Mouse (Mus musculus): ENCODE results near the gene Kif6. TPM values are rescaled to one million over a fixed set of nuclear protein-coding genes. Genes with fewer than 3 reads are reported as not detected.
A peak's percentile ranks its signal among the peaks of the same experiment; 100 is the strongest.

Kif6 gene
- polyA plus RNA-seq, 1 experiment from 2014 or later, result 3.5 TPM

DNA sequence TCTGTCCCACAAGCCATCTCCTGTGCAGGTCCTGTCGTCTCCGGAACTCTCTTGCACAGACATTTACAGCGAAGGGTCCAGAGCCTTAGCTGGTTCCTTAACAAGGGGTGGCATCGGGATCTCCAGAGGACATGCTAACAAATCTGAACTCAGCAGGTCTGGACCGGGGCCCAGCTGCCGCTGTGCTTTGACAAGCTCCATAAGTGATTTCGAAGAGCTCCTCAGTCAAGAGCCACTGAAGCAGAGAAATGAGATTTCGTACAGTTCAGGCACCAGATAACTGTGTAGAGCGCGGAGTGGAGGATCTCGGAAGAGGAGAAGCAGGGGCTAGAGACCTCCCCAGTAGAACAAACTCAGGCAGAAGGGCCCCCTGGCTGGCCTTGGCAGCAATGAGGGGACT lies 270.1 kb downstream of the Kif6 start:
- Histone ChIP-seq H3K27me3 (ENCODE audit: control insufficient read depth, insufficient read depth, low read length) (no peaks in the 10 kb centered on the region), H3K4me2 (ENCODE audit: low read depth) (no peak overlapping the region), H3K36me3 (ENCODE audit: control insufficient read depth, insufficient read depth, low read length) (no peaks in the 10 kb centered on the region), H3K4me3 (ENCODE audit: low read depth, low read length) (no peak overlapping the region), H3K27ac (ENCODE audit: low read depth, low read length) (no peak overlapping the region), H3K9ac (ENCODE audit: low read length) (0 out of 2 replicates have a peak overlapping the region, but pooled peaks have one; percentile 2), H3K9me3 (ENCODE audit: control insufficient read depth, low read length) (no peaks in the 10 kb centered on the region), H3K4me1 (ENCODE audit: control insufficient read depth, insufficient read depth, low read length) (peaks cover 4% of the 10 kb centered on the region; the same call in 1 of the 2 replicates)
- peak; percentile 21 for DNase-seq (ENCODE audit: low spot score)
- 77% methylated on average over 11 of the region's 11 CpGs for WGBS
- ATAC-seq (ENCODE audit: insufficient read depth, low FRiP score, low TSS enrichment), result no peak

DNA sequence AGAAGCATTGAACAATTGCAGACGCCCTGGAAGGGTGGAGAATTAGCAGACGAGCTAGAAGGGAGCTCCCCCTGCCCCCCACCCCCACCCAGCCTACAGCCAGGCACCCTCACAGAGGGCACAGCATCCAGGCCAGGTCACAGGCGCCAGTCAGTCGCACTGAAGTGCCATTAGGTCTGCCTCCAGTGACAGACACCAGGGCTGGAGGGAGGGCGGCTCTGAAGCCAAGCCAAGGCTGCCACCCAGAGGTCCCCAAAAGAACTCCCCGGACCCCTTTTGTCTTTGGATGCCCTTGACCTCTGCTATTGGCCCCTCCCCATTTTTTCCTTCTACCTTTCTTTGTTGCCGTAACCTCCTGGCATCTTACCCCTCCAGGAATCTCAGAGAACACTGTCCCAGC lies 274.7 kb downstream of the Kif6 start:
- H3K27ac ChIP-seq (ENCODE audit: low read depth, low read length), result no peak overlapping the region
- no peak overlapping the region for H3K4me3 ChIP-seq (ENCODE audit: low read depth, low read length)
- 28% methylated on average over 7 of the region's 7 CpGs for WGBS
- DNase-seq (ENCODE audit: low spot score) (peak; percentile 62), ATAC-seq (ENCODE audit: insufficient read depth, low FRiP score, low TSS enrichment) (peak; percentile 61)
- peaks cover 4% of the 10 kb centered on the region; the same call in 1 of the 2 replicates for H3K4me1 ChIP-seq (ENCODE audit: control insufficient read depth, insufficient read depth, low read length)
- H3K27me3 ChIP-seq (ENCODE audit: control insufficient read depth, insufficient read depth, low read length), result no peaks in the 10 kb centered on the region
- no peaks in the 10 kb centered on the region for H3K9me3 ChIP-seq (ENCODE audit: control insufficient read depth, low read length)
- no peak overlapping the region for H3K4me2 ChIP-seq (ENCODE audit: low read depth)
- H3K36me3 ChIP-seq (ENCODE audit: control insufficient read depth, insufficient read depth, low read length), result no peaks in the 10 kb centered on the region
- H3K9ac ChIP-seq (ENCODE audit: low read length), result no peak overlapping the region

DNA sequence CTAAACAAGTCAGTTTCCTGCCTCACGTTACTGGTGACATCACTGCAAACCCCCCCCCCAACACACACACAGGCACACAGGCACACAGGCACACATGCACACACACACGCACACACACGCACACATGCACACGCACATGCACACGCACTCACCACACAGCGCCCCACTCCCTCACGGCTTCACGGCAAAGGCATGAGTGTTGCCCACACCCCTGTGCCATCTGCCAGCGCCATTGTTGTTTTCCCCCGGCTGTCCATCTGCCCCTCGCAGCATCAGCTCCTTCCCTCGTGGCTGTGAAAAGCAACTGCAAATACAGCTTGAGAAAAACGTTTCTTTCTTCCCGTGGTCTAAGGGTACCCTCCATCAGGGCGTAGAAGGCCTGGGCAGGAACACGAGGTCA lies 275.9 kb downstream of the Kif6 start:
- ATAC-seq (ENCODE audit: insufficient read depth, low FRiP score, low TSS enrichment) (no peak), DNase-seq (ENCODE audit: low spot score) (no peak)
- Histone ChIP-seq H3K27me3 (ENCODE audit: control insufficient read depth, insufficient read depth, low read length) (no peaks in the 10 kb centered on the region), H3K9me3 (ENCODE audit: control insufficient read depth, low read length) (no peaks in the 10 kb centered on the region), H3K4me2 (ENCODE audit: low read depth) (no peak overlapping the region), H3K9ac (ENCODE audit: low read length) (no peak overlapping the region), H3K36me3 (ENCODE audit: control insufficient read depth, insufficient read depth, low read length) (no peaks in the 10 kb centered on the region), H3K4me1 (ENCODE audit: control insufficient read depth, insufficient read depth, low read length) (peaks cover 4% of the 10 kb centered on the region; the same call in 1 of the 2 replicates), H3K27ac (ENCODE audit: low read depth, low read length) (no peak overlapping the region), H3K4me3 (ENCODE audit: low read depth, low read length) (no peak overlapping the region)
- 87% methylated on average over 16 of the region's 16 CpGs for WGBS

DNA sequence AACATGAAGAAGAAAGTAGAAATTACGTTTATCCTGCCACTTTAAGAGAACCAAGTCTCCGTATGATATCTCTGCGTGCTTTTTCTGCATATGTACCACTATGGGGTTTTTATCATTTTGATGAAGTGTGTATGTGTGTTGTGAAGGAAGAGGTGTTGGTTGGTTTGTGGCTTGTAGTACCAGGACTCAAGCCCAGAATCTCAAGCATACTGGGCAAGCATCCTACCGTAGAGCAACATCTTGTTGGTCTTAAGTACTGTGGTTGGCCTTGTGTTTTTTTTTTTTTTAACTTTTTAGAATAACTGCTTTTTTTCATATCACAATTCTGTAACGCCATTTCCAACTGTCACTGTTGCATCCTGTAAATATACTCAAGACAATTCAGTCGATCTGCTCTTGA lies 277.5 kb downstream of the Kif6 start:
- Histone ChIP-seq H3K4me3 (ENCODE audit: low read depth, low read length) (no peak overlapping the region), H3K36me3 (ENCODE audit: control insufficient read depth, insufficient read depth, low read length) (no peaks in the 10 kb centered on the region), H3K9me3 (ENCODE audit: control insufficient read depth, low read length) (no peaks in the 10 kb centered on the region), H3K4me1 (ENCODE audit: control insufficient read depth, insufficient read depth, low read length) (peaks cover 2% of the 10 kb centered on the region; the same call in 1 of the 2 replicates), H3K4me2 (ENCODE audit: low read depth) (no peak overlapping the region), H3K9ac (ENCODE audit: low read length) (no peak overlapping the region), H3K27ac (ENCODE audit: low read depth, low read length) (no peak overlapping the region), H3K27me3 (ENCODE audit: control insufficient read depth, insufficient read depth, low read length) (no peaks in the 10 kb centered on the region)
- DNase-seq (ENCODE audit: low spot score) (no peak), ATAC-seq (ENCODE audit: insufficient read depth, low FRiP score, low TSS enrichment) (no peak)
- 93% methylated on average over 6 of the region's 6 CpGs for WGBS

DNA sequence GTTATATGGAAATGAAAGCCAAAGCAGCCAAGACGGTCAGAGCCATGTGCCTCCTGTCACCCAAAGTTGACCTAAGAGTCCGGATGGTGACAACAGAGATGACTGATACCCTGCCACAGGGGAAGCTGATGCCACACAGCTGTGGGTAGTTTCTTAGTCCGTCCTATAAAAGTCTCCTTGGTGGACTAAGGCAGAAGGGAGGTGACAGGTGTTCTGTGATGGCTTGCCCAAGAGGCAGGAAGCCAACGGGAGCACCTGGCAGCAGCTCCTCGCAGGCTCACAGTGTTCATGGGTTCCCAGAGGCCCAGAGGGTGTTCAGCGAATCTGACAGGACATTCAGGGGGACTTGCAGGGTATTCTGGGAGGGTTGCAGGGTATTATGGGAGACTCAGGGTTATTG lies 279.5 kb downstream of the Kif6 start:
- H3K36me3 ChIP-seq (ENCODE audit: control insufficient read depth, insufficient read depth, low read length), result no peaks in the 10 kb centered on the region
- H3K4me3 ChIP-seq (ENCODE audit: low read depth, low read length), result no peak overlapping the region
- H3K27me3 ChIP-seq (ENCODE audit: control insufficient read depth, insufficient read depth, low read length), result no peaks in the 10 kb centered on the region
- no peak overlapping the region for H3K27ac ChIP-seq (ENCODE audit: low read depth, low read length)
- no peak overlapping the region for H3K4me2 ChIP-seq (ENCODE audit: low read depth)
- no peaks in the 10 kb centered on the region for H3K9me3 ChIP-seq (ENCODE audit: control insufficient read depth, low read length)
- no peak overlapping the region for H3K9ac ChIP-seq (ENCODE audit: low read length)
- DNase-seq (ENCODE audit: low spot score), result no peak
- WGBS, result 86% methylated on average over 6 of the region's 6 CpGs
- H3K4me1 ChIP-seq (ENCODE audit: control insufficient read depth, insufficient read depth, low read length), result no peaks in the 10 kb centered on the region
- ATAC-seq (ENCODE audit: insufficient read depth, low FRiP score, low TSS enrichment), result no peak

DNA sequence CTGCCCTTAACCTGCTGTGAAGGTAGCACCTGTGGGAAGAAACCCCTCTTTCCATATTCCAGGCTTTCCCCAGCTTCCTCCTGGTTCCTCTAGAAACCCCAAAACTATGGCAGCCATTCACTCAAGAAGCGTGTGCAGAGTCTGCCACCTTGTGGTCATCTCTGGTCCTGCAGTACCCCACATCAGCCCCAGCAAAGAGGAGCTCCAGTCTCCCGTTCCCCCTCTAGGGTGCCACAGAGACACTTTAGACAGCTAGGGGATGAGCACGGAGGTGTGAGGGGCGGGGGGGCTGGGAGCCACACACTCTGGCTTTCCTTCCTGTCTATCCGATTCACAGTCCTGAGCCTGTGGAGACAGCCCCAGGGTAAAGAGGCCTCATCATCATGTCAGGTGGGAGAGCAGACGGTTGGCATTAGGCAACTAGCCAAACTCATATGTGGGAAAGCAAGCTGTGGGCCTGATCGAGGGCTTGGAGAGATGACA lies 284.0 kb downstream of the Kif6 start:
- Histone ChIP-seq H3K4me2 (ENCODE audit: low read depth) (no peak overlapping the region), H3K36me3 (ENCODE audit: control insufficient read depth, insufficient read depth, low read length) (no peaks in the 10 kb centered on the region), H3K4me3 (ENCODE audit: low read depth, low read length) (no peak overlapping the region), H3K9me3 (ENCODE audit: control insufficient read depth, low read length) (no peaks in the 10 kb centered on the region), H3K27me3 (ENCODE audit: control insufficient read depth, insufficient read depth, low read length) (0 out of 2 replicates have a peak, but pooled peaks cover 2% of the 10 kb centered on the region), H3K9ac (ENCODE audit: low read length) (no peak overlapping the region), H3K27ac (ENCODE audit: low read depth, low read length) (no peak overlapping the region), H3K4me1 (ENCODE audit: control insufficient read depth, insufficient read depth, low read length) (no peaks in the 10 kb centered on the region)
- DNase-seq (ENCODE audit: low spot score) (peak; percentile 84), ATAC-seq (ENCODE audit: insufficient read depth, low FRiP score, low TSS enrichment) (peak; percentile 45; the same call in 1 of the 2 replicates)
- 21% methylated on average over 7 of the region's 7 CpGs for WGBS

DNA sequence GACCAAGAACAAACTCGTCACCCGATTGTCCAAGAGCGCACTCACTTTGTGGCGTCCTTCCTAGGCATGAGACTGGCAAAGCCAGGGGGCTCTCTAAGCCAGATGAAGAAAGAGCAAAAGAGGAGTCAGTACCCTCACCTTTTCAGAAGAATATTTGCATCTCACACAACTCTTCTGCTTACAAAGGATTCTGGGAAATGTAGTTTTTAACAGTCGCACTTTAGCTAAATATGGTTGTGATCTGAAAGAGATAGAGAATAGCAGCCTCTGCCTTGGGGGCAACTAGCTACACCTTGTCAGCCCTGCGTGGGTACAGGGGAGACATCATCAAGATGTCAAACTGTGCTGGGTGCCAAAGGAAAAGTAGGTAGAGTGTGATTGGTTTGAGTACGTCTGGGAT lies 287.7 kb downstream of the Kif6 start:
- DNase-seq (ENCODE audit: low spot score) (no peak), ATAC-seq (ENCODE audit: insufficient read depth, low FRiP score, low TSS enrichment) (no peak)
- H3K27ac ChIP-seq (ENCODE audit: low read depth, low read length), result no peak overlapping the region
- 0 out of 2 replicates have a peak, but pooled peaks cover 2% of the 10 kb centered on the region for H3K27me3 ChIP-seq (ENCODE audit: control insufficient read depth, insufficient read depth, low read length)
- no peaks in the 10 kb centered on the region for H3K9me3 ChIP-seq (ENCODE audit: control insufficient read depth, low read length)
- no peaks in the 10 kb centered on the region for H3K36me3 ChIP-seq (ENCODE audit: control insufficient read depth, insufficient read depth, low read length)
- H3K9ac ChIP-seq (ENCODE audit: low read length), result no peak overlapping the region
- H3K4me1 ChIP-seq (ENCODE audit: control insufficient read depth, insufficient read depth, low read length), result no peaks in the 10 kb centered on the region
- 89% methylated on average over 7 of the region's 7 CpGs for WGBS
- H3K4me2 ChIP-seq (ENCODE audit: low read depth), result no peak overlapping the region
- H3K4me3 ChIP-seq (ENCODE audit: low read depth, low read length), result no peak overlapping the region

DNA sequence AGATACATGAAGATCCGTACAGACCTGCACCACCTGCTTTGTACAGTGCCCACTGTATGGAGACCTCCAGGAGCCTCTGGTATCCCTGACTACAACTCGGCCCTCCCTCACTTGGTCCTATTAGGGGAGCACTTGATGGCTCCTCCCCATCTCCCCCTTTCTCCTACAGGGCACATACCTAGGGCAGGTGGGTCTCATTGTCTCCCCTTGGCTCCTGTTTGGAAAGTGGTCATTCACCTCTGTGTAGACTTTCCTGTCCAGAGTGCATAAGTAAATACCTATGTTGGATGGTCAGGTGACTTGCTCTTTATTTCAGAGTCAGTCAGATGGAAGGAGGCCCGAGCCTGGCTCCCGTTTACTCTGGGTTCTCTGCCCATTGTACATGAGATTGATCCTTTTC lies 308.5 kb downstream of the Kif6 start:
- H3K9me3 ChIP-seq (ENCODE audit: control insufficient read depth, low read length), result no peaks in the 10 kb centered on the region

DNA sequence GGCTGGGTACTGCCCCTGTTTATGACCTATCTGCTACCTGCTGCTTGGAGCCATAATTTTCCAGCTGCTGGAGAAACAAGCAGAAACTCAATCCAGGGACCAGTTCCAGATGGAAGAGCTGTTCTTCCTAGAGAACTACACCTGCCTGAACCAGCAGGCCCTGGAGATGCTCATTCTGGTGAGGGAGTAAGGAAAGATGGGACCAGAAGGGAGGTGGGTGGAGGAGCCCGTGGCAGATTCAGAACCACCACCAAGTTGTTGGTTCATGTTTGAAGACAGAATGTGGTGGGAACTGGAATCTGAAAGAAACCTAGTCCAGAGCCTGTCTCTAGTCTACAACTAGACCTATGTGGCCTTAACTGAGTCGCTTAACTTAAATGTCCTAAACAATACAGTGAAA lies 312.7 kb downstream of the Kif6 start:
- no peaks in the 10 kb centered on the region for H3K27me3 ChIP-seq (ENCODE audit: control insufficient read depth, insufficient read depth, low read length)
- no peaks in the 10 kb centered on the region for H3K9me3 ChIP-seq (ENCODE audit: control insufficient read depth, low read length)
- no peaks in the 10 kb centered on the region for H3K4me1 ChIP-seq (ENCODE audit: control insufficient read depth, insufficient read depth, low read length)
- H3K36me3 ChIP-seq (ENCODE audit: control insufficient read depth, insufficient read depth, low read length), result no peaks in the 10 kb centered on the region
- no peak overlapping the region for H3K4me3 ChIP-seq (ENCODE audit: low read depth, low read length)
- DNase-seq (ENCODE audit: low spot score), result no peak
- no peak overlapping the region for H3K27ac ChIP-seq (ENCODE audit: low read depth, low read length)
- H3K9ac ChIP-seq (ENCODE audit: low read length), result no peak overlapping the region
- 80% methylated on average over 2 of the region's 2 CpGs for WGBS
- no peak for ATAC-seq (ENCODE audit: insufficient read depth, low FRiP score, low TSS enrichment)
- H3K4me2 ChIP-seq (ENCODE audit: low read depth), result no peak overlapping the region

More for the DNA sequence above, 308.5 kb downstream of the Kif6 start:
- no peak for DNase-seq (ENCODE audit: low spot score)
- Histone ChIP-seq H3K4me2 (ENCODE audit: low read depth) (no peak overlapping the region), H3K4me3 (ENCODE audit: low read depth, low read length) (no peak overlapping the region), H3K9ac (ENCODE audit: low read length) (no peak overlapping the region), H3K36me3 (ENCODE audit: control insufficient read depth, insufficient read depth, low read length) (no peaks in the 10 kb centered on the region), H3K27ac (ENCODE audit: low read depth, low read length) (no peak overlapping the region), H3K27me3 (ENCODE audit: control insufficient read depth, insufficient read depth, low read length) (no peaks in the 10 kb centered on the region), H3K4me1 (ENCODE audit: control insufficient read depth, insufficient read depth, low read length) (no peaks in the 10 kb centered on the region)
- 86% methylated on average over 4 of the region's 4 CpGs for WGBS
- no peak for ATAC-seq (ENCODE audit: insufficient read depth, low FRiP score, low TSS enrichment)
